ENCODE assay signal across 14 mouse cellular contexts in genomic region chr5:45373069-45373468, GRCm38 (mm10).
"Had no signal": no experiment of that assay in that cellular context is flagged by ENCODE, and none has a peak within 500 bp of the region (broad histone marks: within the 10 kb centered on the region; RNA-seq: fewer than 3 reads in every experiment).

No protein-coding gene starts in this region.

- H3K4me3 ChIP-seq: limb, embryonic 13.5 days; liver, embryonic 12.5 days; liver, embryonic 15.5 days had no signal

- H3K36me3 ChIP-seq: limb, embryonic 13.5 days; liver, embryonic 12.5 days; liver, embryonic 15.5 days had no signal

- H3K9me3 ChIP-seq: limb, embryonic 13.5 days; liver, embryonic 12.5 days; liver, embryonic 15.5 days had no signal

- DNase-seq: kidney, adult 9 months; kidney, postnatal 14 days; kidney, postnatal 4 days; left cerebral cortex, postnatal 4 days; liver; lung, adult 18-20 months; lung, postnatal 14 days; midbrain, embryonic 14.5 days; thymus, adult 18-20 months; thymus, postnatal 36 days had no signal

- H3K4me1 ChIP-seq: limb, embryonic 13.5 days; liver, embryonic 12.5 days; liver, embryonic 15.5 days had no signal

- H3K27ac ChIP-seq: limb, embryonic 13.5 days; liver, embryonic 12.5 days; liver, embryonic 15.5 days; macrophage had no signal

- ATAC-seq: liver, embryonic 12.5 days had no signal

- H3K27me3 ChIP-seq: limb, embryonic 13.5 days; liver, embryonic 12.5 days; liver, embryonic 15.5 days had no signal
